Mouse (Mus musculus) heart, embryonic 13.5 days (tissue): ENCODE measurements around the gene Zfp507. TPM values are rescaled to one million over a fixed set of nuclear protein-coding genes. Genes with fewer than 3 reads are reported as not detected.

ENCODE experiments used
- ATAC-seq: fragments of 200-750 bp; cut with Nextera tagmentation; 2 replicates; pipeline ENCODE4 v1.8.0; 2017; ENCODE audit warnings: moderate TSS enrichment; ENCODE audit not compliant: insufficient number of reproducible peaks, low FRiP score, low TSS enrichment; ENCODE audit errors: extremely low read depth
- H3K27ac ChIP-seq: fragments of 300-500 bp; sonication (generic); replicated peaks from 2 replicates; pipeline ENCODE4 v1.5.1; 2015; ENCODE audit warnings: moderate library complexity, mild to moderate bottlenecking, inconsistent platforms
- H3K27me3 ChIP-seq: fragments of 300-500 bp; sonication (generic); replicated peaks from 2 replicates; pipeline ENCODE4 v1.6.1; 2015; ENCODE audit warnings: mild to moderate bottlenecking, inconsistent platforms
- H3K36me3 ChIP-seq: fragments of 300-500 bp; sonication (generic); 2 replicates; pipeline ENCODE4 v1.6.1; 2015; ENCODE audit warnings: mild to moderate bottlenecking, inconsistent platforms
- H3K4me1 ChIP-seq: fragments of 300-500 bp; sonication (generic); 2 replicates; pipeline ENCODE4 v1.6.1; 2015; ENCODE audit warnings: inconsistent platforms
- H3K4me2 ChIP-seq: fragments of 300-500 bp; sonication (generic); 2 replicates; pipeline ENCODE4 v1.6.1; 2015; ENCODE audit warnings: inconsistent platforms, mild to moderate bottlenecking, moderate library complexity
- H3K4me3 ChIP-seq: fragments of 300-500 bp; sonication (generic); 2 replicates; pipeline ENCODE4 v1.5.1; 2015; ENCODE audit warnings: moderate library complexity, mild to moderate bottlenecking, inconsistent platforms
- H3K9ac ChIP-seq: fragments of 300-500 bp; sonication (generic); 2 replicates; pipeline ENCODE4 v1.6.1; 2015; ENCODE audit warnings: inconsistent platforms, mild to moderate bottlenecking, moderate library complexity
- H3K9me3 ChIP-seq: fragments of 300-500 bp; sonication (generic); 2 replicates; pipeline ENCODE4 v1.6.1; 2016; ENCODE audit warnings: inconsistent platforms
- WGBS: fragments of 180-500 bp; shearing (Covaris S2); methylation state at CpG from one replicate; pipeline ENCODE4 v1.1.7; 2015; ENCODE audit warnings: mixed read lengths; 5-methylcytosine and 5-hydroxymethylcytosine counted together
- polyA plus RNA-seq: library from polyadenylated mRNA; unstranded; fragments of >200 nt; fragmentation: Nextera tagmentation; extraction: Ambion mirVana; gene quantifications from 2 replicates; pipeline ENCODE4 v1.2.1, GENCODE M21; 2015

Gene Zfp507
- polyA plus RNA-seq, 1 experiment from 2014 or later: 9.9 TPM

- no peak overlapping the region for H3K4me3 ChIP-seq
- no peak for ATAC-seq
- WGBS: 76% methylated on average over 14 of the region's 14 CpGs
Observed at GRCm38 (mm10) chr7:35733313-35734050, 69.3 kb downstream of the Zfp507 start.

GRCm38 (mm10) chr7:35732585-35733059 lies 70.2 kb downstream of the Zfp507 start:
- WGBS: 80% methylated on average over 10 of the region's 10 CpGs
- H3K27ac ChIP-seq: no peak overlapping the region
- no peak overlapping the region for H3K4me2 ChIP-seq
- no peaks in the 10 kb centered on the region for H3K27me3 ChIP-seq
- H3K9ac ChIP-seq: no peak overlapping the region
- H3K4me3 ChIP-seq: no peak overlapping the region
- H3K36me3 ChIP-seq: peaks cover 45% of the 10 kb centered on the region
- no peaks in the 10 kb centered on the region for H3K9me3 ChIP-seq
- H3K4me1 ChIP-seq: peaks cover 4% of the 10 kb centered on the region; the same call in 1 of the 2 replicates
- no peak for ATAC-seq

More at GRCm38 (mm10) chr7:35733313-35734050, 69.3 kb downstream of the Zfp507 start:
- H3K27ac ChIP-seq: no peak overlapping the region
- H3K4me1 ChIP-seq: peaks cover 4% of the 10 kb centered on the region; the same call in 1 of the 2 replicates
- H3K4me2 ChIP-seq: no peak overlapping the region
- no peak overlapping the region for H3K9ac ChIP-seq
- H3K9me3 ChIP-seq: no peaks in the 10 kb centered on the region
- H3K36me3 ChIP-seq: peaks cover 45% of the 10 kb centered on the region
- H3K27me3 ChIP-seq: no peaks in the 10 kb centered on the region

GRCm38 (mm10) chr7:35729621-35730031 lies 73.2 kb downstream of the Zfp507 start:
- H3K9me3 ChIP-seq: no peaks in the 10 kb centered on the region
- H3K36me3 ChIP-seq: peaks cover 42% of the 10 kb centered on the region
- no peak for ATAC-seq
- no peaks in the 10 kb centered on the region for H3K27me3 ChIP-seq
- no peak overlapping the region for H3K9ac ChIP-seq
- no peak overlapping the region for H3K27ac ChIP-seq
- no peak overlapping the region for H3K4me2 ChIP-seq
- peaks cover 4% of the 10 kb centered on the region; the same call in 1 of the 2 replicates for H3K4me1 ChIP-seq
- 43% methylated on average over 9 of the region's 9 CpGs for WGBS
- H3K4me3 ChIP-seq: no peak overlapping the region

GRCm38 (mm10) chr7:35728376-35728775 lies 74.4 kb downstream of the Zfp507 start:
- H3K9ac ChIP-seq: no peak overlapping the region
- H3K4me1 ChIP-seq: peaks cover 4% of the 10 kb centered on the region; the same call in 1 of the 2 replicates
- no peak overlapping the region for H3K27ac ChIP-seq
- H3K4me2 ChIP-seq: no peak overlapping the region
- H3K4me3 ChIP-seq: no peak overlapping the region
- WGBS: 90% methylated on average over 12 of the region's 12 CpGs
- peaks cover 38% of the 10 kb centered on the region for H3K36me3 ChIP-seq
- ATAC-seq: no peak
- H3K27me3 ChIP-seq: no peaks in the 10 kb centered on the region
- H3K9me3 ChIP-seq: no peaks in the 10 kb centered on the region

GRCm38 (mm10) chr7:35723035-35723434 lies 79.8 kb downstream of the Zfp507 start:
- H3K27ac ChIP-seq: no peak overlapping the region
- peaks cover 59% of the 10 kb centered on the region for H3K36me3 ChIP-seq
- no peak overlapping the region for H3K4me3 ChIP-seq
- H3K27me3 ChIP-seq: no peaks in the 10 kb centered on the region
- WGBS: 86% methylated on average over 2 of the region's 2 CpGs
- ATAC-seq: no peak
- H3K9me3 ChIP-seq: no peaks in the 10 kb centered on the region
- no peaks in the 10 kb centered on the region for H3K4me1 ChIP-seq
- no peak overlapping the region for H3K9ac ChIP-seq
- H3K4me2 ChIP-seq: no peak overlapping the region

Other genes with a start within 250 kb of the Zfp507 start
- 89.9 and 104 TPM in 2 replicates for gene Nudt19, start 246.7 kb downstream of the Zfp507 start, polyA plus RNA-seq
- 0.49 and 0.51 TPM in 2 replicates for gene Rgs9bp, start 217.4 kb downstream of the Zfp507 start, polyA plus RNA-seq
- gene Ankrd27, start 216.8 kb downstream of the Zfp507 start, polyA plus RNA-seq: 15.3 and 15.6 TPM in 2 replicates
- gene Pdcd5, start 155.5 kb downstream of the Zfp507 start, polyA plus RNA-seq: 260 and 285 TPM in 2 replicates
- gene Dpy19l3, start 48.5 kb downstream of the Zfp507 start, polyA plus RNA-seq: 11.2 and 14.3 TPM in 2 replicates